Mouse (Mus musculus): ENCODE measurements at regions not wholly inside any gene's neighbourhood (a gene's known extent, or its start where the extent isn't known, plus 50 kb on each side); places are given as distances from the start of the nearest gene placed in this dataset.

DNA sequence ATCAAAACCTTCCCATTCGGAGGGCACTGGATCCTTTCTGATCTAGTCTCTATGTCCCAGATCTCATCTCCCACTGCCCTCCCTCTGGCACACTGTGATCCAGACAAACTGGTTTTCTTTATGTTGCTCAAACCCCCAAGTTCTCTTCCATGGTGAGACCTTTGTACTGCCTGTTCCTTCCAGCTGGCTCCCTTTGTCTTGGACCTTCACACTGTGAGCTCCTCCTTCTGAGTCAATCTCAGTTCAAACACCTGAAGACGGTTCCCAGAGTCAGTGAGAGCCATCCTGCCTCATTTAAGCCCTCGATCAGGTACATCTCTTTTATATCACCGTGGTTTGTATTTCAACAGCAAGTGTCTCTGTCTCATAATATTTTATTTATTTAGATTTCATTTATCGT, 1408.3 kb downstream of the Gsdmc2 start:
- no peak for DNase-seq (ENCODE audit: low spot score in 2 of 2)

DNA sequence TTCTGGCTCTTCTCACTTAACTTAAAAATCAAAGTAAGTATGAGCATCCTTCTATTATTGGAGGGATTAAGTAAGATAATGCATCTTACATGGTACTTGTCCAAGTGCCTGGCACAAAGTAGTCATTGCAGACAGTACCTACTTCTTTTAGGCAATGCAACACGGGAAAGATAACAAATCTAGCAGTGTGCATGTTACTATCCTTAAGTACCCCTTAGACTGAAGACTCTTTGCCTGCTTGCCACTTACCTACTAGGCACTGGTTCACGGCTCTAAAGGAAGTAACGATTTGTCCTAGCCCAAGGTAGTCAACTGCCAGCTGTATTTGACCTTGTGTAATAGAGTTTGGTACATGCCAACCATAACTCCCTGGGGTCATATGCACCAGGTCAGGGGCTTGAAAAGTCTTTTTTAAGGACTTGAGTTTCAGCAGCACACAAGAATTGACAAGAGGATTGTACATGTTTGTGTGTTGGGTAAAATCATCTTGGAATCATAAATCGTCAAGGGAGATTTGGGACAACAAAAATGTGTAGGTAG, 1409.8 kb downstream of the Gsdmc2 start:
- DNase-seq (ENCODE audit: low spot score in 2 of 2): no peak

DNA sequence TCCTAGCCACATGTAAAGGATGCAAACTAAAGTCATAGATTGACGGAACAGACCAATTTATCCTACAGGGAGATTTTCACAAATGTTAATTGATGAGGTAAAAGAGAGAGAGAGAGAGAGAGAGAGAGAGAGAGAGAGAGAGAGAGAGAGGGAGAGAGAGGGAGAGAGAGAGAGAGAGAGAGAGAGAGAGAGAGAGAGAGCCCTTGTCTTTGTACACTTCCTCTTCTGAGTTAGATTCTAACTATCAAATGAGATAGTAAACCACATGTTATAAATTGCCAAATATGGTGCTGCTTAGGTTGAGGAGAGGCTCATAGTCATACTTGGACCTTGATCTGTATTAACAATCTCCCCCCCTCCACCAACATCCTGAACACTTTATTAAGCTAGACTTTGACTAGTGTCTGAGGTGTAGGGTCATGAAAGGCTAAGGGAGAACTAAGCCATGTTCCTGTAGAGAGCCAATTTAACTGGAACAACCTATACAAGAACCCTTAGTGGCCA, 1412.2 kb downstream of the Gsdmc2 start:
- no peak for DNase-seq (ENCODE audit: low spot score in 2 of 2)

DNA sequence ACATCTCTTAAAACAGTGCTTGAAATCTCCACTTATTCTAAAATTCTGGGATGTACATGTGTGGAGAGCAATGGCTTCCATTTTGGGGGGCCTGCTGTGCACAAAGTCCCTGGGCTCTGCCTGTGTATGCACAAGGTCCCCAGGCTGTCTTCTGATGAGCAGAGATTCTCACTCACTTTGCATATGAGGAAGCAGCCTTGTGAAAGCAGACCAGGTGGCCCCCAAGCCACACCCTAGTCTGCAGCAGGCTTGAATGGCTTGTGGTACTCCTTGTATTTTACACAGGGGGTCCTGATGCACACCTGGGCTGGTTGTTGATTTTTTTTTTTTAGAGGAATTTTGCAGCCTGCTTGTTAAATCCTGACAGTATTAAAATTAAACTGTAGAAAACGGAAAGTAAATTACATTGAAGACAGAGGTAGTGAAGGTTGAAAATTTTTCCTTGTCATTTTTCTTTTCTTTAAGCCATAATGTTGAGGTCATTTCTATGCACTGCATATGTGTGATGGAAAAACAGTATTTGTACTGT, 1413.8 kb downstream of the Gsdmc2 start:
- no peak for DNase-seq (ENCODE audit: low spot score in 2 of 2)

DNA sequence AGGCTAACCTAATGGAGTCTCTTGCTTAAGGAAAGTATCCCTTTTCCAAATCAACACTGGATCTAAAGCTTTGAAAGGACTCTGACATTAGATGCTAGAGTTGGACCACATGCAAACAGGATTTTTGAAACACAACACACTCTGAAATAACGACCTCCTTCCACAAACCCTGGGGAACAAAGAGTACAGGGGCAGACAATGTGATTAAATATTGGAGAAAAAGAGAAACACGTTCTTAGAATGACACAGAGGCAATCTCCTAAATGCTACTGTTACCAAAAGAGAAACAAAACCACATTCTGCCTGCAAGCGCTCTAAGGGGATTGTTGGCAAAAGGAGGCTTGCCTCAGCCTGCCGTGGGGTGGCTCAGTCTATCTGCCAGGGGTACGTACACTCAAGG, 1422.0 kb downstream of the Gsdmc2 start:
- no peak for DNase-seq (ENCODE audit: low spot score in 2 of 2)

DNA sequence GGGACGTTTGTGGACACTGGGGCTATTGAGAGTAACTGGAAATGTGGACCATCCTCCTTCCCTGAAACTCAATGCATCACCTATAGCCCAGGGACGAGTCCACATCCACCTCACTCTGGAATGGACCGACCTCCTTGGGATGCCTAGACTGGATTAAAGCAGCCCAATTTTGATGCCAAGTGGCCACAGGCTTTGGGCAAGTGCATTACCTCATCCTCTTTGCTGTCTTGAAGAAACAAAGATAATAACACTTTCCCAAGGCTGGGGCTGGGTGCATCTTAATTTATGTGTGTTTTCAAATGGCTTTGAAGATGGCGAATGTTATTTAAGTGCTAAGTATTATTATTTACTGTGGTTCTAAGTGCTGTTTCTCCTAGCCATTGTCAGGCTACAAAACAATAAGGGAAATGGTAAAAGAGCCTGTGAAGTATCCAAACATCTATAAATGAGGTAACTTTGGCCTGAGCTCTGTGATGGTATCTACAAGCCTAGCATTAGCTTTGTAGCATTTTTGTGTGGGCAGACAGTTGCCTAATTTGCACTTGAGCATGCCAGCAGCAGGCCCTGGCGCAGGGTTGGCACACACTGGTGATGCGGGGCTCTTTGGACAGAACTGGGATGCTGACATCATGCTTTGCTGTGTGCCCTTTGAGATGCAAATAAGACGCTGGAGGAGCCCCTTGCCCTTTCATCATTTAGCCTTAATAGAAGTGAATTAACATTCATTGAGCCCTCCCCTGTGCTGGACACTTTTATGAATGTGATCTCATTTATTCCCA, 1423.7 kb downstream of the Gsdmc2 start:
- no peak for DNase-seq (ENCODE audit: low spot score in 2 of 2)

DNA sequence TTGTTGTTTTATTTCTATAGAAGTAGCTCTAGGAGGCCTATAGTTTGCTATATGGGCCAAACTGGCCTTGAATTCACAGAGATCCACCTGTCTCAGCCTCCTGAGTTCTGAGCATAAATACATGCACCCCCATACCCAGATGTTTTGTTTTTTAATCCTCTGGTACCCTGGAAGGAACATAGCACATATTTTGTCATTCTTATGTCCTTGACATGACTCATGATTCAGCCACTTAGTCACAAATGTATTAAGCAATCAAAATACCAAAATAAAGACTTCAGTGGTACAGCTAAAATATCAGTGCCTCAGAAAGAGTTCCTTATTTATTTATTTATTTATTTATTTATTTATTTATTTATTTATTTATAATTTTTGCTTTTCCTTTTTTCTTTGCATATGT, 1428.3 kb downstream of the Gsdmc2 start:
- no peak for DNase-seq (ENCODE audit: low spot score in 2 of 2)

DNA sequence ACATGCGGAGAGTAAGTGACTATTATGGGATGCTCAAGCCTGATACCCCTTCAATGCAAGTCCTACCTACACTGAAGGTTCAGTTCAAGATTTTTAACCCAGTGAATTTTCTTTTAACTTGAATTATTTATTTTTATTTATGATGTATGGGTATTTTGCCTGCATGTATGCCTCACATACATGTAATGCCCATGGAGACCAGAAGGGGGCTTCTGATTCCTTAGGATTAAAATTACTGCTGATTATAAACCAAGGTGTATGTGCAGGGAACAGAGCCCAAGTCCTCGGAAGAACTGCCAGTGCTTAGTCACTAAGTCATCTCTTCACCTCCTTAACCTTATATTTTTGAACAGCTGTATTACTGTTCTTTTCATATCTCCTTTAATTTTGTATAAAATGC, 1431.3 kb downstream of the Gsdmc2 start:
- no peak for DNase-seq (ENCODE audit: low spot score in 2 of 2)

DNA sequence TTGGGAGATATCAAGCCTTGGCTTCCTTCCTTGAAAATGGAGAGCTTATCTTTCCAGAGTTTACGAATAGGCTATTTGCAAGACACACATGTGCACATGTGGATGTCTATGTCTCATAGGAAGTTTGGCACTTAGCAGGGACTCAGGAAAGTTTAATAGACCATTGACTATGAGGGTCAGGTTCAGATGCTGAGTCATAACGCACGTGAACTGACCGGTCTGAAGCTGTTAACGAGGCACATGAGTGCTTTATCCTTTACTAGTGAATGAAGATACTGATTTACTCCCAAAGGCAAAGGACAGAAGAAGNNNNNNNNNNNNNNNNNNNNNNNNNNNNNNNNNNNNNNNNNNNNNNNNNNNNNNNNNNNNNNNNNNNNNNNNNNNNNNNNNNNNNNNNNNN, 1442.8 kb downstream of the Gsdmc2 start:
- no peak for DNase-seq (ENCODE audit: low spot score in 2 of 2)

DNA sequence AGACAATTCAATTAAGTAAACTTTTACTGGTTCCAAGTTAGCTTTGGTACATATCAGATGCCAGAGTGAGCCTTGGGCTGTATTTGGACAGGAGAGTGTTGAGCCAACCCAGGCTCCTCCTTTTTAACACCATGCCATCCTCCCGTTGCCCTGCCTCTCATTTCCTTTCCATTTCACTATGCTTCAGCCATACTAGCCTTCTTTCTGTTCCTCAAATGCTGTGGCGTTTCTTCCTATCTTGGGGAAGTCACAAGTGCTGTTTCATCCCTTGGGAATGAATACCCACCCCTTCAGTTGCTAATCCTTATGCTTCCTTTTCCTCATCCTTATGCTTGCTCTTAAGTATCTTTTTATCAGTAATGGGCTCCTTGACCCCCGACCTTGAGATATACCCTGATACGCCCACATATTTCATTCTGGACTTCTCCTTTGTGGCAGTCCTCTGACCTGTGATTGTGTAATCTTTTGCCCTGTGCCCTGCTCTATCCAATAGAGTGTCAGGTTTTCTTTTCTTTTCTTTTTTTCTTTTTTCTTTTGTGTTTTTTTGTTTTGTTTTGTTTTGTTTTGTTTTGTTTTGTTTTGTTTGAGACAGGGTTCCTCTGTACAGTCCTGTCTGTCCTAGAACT, 1443.9 kb downstream of the Gsdmc2 start:
- no peak for DNase-seq (ENCODE audit: low spot score in 2 of 2)

DNA sequence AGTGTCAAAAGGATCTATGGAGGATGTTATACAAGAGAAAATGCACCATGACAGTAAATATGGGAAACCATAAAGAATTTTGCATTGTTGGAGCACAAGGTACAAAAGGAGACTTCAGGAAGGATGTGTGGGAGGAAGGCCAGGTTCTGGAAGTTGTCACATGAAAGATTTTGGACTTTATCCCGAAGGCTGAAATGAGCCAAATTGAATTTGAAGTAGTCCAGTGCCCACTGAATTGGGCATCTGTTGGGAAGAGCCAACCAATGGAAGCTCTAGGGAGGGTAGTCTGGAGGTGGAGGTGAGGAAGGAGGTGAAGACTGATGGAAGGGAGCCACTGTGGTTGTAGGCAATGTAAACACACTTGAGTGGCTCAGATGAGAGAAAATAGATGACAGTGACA, 1445.6 kb downstream of the Gsdmc2 start:
- DNase-seq (ENCODE audit: low spot score in 2 of 2): no peak

DNA sequence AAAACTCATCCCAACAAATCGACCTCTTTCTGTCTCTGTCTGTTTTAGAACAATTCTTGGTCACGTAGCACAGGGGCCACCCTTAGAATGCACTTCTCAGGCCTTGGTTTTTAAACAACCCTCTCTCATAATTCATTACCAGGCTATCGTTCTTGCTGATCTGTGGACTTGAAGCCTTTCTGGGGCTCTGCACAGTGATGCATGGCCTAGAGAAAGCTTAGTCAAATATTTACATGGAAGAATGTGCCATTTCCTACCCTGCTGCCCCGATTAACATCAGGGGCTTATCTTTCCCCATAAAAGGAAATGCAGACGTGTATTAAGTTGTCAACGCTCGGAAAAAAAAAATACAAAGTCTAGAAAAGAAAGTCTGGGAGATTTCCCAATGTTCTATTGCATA, 1448.0 kb downstream of the Gsdmc2 start:
- no peak for DNase-seq (ENCODE audit: low spot score in 2 of 2)

DNA sequence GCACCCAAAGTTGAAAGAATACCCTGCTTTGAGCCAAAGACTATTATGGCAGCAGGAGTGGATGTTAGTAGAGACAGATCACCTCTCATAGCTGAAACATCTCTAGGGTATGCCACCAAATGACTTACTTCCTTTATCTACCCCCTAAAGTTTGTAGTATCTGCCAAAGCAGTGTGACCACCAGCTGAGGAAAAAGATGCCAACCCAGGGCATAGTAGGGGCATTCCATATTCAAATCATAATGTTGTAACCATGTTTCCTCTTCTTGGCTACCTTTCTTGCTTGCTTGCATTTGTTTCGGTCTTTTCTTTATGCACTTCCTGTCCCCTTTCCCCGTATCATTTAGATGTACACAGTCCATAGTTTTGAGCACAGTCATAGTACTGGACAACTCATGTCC, 1449.6 kb downstream of the Gsdmc2 start:
- DNase-seq (ENCODE audit: low spot score in 2 of 2): no peak

DNA sequence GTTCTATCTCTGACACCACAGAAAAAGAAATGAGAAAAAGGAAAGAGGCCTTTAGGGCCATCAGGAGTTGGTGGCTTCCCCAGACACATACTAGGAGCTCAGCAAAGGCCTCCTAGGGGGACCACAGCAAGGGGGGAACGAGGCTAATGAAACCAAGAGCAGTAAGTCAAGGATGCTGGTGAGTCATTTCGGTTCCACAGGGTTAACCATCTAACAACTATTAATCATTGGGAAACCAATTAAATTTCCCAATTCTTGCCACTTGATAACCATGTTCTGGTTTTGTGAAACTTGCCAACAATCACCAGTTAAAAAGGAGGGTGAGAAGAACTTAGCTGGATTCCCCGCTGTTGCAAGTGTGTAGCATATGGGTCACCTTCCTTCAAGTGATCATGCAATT, 1451.6 kb downstream of the Gsdmc2 start:
- DNase-seq (ENCODE audit: low spot score in 2 of 2): no peak

DNA sequence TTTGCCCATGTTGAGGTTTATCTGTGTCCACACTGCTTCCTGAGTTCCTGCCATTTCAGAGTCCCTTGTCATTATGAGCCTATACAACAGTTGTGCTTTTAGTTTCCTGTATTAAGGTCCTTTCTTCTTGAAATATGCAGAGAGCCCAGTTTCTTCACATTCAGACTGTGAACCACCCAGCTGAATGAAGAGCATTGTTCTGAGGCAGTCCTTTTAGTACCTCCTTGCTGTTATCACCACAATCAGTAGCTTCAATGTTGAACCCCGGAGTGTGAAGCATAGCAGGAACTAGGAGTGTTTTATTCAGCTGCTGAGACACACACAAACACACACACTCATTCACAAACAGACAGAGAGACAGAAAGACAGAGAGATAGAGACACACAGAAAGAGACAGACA, 1452.1 kb downstream of the Gsdmc2 start:
- no peak for DNase-seq (ENCODE audit: low spot score in 2 of 2)

DNA sequence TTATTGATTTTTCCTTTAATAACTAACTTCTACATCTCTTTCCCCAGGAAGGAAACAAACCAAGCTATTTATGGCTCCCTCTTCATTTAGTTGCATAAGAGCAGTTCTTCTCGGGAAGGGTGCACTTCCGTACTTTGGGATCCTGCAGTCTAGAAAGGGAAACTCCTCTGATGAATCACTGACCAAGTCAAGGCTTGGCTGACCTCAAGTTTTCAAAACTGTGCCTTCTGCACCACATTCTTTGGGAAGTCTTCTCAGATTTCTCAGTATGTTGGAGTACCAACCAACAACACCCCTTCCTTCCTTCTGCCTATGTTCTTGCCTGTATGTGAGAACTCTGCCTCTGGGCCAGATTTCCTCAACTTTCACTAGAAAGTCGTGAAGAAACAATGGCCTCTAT, 1452.6 kb downstream of the Gsdmc2 start:
- DNase-seq (ENCODE audit: low spot score in 2 of 2): no peak

DNA sequence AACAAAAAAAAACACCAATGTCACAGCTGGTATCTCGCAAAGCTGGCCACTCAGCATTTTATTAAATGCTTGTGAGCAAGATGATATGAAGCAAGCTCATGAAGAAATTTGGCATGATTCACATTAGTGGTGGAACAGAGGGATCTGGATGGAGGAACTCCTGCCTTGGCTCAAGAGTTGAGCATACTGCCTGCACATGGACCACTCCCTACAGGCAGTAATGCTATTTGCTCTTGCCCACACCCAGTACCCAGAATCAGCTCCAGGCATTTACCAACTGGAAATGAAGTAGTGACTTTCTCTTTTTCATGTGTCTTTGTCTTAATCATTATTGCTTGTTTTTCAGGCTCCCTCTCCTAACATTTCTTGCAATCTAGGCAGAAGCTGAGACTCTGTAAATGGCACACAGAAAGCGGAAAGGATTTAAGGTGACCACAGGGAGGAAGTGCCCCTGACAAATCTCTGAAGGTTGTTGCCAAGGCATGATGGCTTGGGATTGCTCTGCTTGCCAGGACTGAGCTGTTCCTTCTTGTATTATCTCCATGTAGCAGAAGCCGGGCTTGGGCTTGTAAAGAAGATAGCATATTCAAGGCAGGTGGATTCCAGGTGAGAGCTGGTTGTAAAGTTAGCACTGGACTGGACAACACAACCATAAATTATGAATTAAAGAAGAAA, 1455.4 kb downstream of the Gsdmc2 start:
- no peak for DNase-seq (ENCODE audit: low spot score in 2 of 2)

DNA sequence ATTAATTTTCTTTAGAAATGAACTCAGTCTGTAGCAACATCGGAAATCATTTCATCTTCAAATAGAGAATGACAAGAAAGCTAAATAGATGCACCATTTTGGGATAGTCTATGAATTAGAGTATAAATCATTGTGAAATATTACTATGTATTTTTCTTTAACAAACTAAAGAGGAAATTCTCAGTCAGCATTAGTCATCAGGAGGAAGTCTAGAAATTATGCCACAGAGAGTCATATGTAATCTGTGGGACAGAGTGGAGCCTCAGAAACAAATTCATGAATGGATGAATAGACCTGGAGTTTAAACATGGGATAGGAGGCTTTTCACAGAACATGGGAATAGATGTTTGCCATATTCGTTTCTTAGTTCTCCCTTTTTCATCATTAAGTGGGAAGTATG, 1459.4 kb upstream of the A1bg start:
- no peak for DNase-seq (ENCODE audit: low spot score in 2 of 2)

DNA sequence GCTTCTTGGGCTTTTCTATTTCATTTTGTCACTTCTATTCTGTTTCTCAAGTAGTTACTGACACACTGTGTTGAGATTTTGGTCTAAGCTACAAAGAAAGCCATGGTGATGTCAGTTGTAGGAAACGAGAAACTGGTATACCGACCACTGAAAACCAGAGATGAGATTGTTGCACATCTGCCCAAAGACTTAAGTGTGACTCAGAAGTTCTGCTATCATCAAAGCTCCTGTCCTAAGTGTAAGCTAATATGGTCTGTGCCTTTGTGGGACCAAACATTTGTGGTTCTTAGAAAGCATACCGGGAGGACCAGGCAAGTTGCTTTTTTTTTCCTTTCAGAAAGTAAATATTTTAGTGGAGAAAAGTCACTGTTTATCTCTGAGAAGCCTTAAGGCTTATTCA, 1451.8 kb upstream of the A1bg start:
- DNase-seq (ENCODE audit: low spot score in 2 of 2): no peak

DNA sequence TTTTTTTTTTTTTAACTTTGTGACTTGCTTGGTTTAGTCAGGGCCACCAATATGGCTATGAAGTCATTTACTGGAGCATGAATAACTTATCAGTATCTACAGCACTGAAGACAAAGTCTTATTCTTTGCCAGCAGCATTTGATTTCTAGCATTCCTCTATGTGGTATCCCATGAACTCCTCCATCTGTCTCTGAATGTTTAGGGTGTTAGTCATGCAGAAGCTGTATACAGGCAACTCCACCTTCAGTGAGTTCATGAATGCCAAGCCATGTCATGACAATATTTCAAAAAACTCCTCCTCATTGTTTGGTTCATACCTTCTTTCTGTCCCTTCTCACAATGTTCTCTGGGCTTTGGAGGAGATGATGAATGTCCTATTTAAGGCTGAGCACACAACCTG, 1438.4 kb upstream of the A1bg start:
- no peak for DNase-seq (ENCODE audit: low spot score in 2 of 2)

DNA sequence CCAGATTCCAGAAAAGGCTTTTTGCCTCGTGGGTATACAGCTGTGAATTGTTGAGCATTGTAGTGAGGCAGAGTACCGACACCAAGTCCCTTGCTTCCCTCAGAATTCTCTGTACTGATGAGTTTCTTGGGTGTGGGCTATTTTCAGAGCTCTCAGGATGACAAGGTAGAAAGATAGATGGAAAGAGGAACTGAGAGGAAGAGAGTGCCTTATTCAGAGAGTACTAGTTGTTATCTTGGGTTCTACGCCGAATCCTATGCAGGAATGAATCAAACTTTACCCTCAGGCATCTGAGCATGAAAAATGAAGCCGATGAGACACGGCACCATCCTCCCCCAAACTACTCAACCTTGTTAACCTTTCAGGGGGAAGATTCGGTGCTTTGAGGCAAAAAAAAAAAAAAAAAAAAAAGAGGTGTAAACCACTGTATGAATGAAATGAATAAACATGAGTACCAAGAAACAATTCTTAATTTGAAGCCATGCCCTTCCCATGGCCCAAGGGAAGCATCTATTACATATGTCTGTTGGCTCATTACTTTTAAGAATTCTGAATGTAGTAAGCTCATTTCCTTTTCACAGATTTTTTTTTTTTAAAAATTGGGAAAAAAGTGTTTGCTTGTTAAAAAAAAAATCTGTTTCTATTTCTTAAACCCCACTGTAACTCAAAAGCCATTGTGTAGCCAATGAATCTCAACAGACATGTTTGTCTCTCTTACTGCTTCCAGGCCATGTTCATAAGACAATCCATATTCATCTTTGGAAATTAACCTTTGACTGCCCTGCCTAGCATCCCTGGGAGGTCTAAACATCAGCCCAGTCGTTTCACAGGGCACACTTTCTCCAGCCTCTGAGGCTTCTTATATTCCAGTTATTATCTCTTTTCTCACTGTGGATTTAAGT, 1435.8 kb upstream of the A1bg start:
- DNase-seq (ENCODE audit: low spot score in 2 of 2): no peak
